Mouse (Mus musculus): ENCODE data around the gene Polrmt.
"Not testable (repeated sequence)": the region's sequence is repeated elsewhere in the genome, so short reads cannot be mapped to it uniquely, and the experiment has no call there.

Gene Polrmt

GRCm38 (mm10) chr10:79709307-79709706, 37.1 kb downstream of the Polrmt start:
- DNase-seq (ENCODE audit: low read depth, low spot score): no peak

- no peak for DNase-seq (ENCODE audit: low read depth, low spot score)
Measured at GRCm38 (mm10) chr10:79708668-79709067, 37.7 kb downstream of the Polrmt start.

GRCm38 (mm10) chr10:79707759-79708158, 38.6 kb downstream of the Polrmt start:
- DNase-seq (ENCODE audit: low read depth, low spot score): peak; percentile 84

DNA sequence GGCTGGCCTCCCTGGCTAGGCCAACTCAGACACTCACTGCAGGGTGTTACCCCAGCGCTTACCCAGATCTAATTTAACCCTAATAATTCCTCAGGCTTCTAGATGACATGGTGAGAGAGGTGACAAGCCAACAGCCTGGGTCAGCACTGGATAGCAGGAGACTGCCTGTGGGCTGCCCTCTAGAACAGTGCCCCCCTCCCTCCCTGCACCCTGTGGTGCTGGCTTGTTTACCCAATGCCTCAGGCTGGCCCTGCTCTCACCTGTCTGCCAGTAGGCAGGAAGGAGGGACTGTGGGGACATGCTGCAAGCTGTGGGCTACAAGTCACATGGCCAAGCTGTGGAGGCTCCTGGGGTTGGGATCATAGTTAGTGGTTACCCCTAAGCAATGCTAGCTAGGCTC, 39.2 kb downstream of the Polrmt start:
- no peak for DNase-seq (ENCODE audit: low read depth, low spot score)

- DNase-seq (ENCODE audit: low read depth, low spot score): no peak
Measured at GRCm38 (mm10) chr10:79706406-79707094, 39.8 kb downstream of the Polrmt start.

DNA sequence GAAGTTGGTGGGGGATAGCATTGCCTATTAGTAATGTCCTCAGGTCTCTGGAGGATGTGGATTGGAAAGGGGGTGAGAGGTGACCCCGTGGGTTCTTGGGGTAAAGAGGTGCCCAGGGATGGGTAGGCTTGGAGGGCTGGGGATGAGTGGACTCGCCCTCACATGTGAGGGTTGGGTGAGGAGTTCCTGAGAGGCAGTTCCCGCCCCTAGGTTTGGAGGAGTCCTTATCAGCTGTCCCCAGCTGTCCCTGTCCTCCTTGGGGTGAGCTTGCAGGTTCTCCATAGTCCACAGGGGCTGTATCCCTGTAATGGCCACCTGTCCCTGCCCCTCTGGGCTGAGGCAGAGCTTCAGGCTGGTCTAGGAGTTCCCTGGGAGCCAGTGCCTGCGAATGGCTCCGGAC, 40.4 kb downstream of the Polrmt start:
- no peak for DNase-seq (ENCODE audit: low read depth, low spot score)

DNA sequence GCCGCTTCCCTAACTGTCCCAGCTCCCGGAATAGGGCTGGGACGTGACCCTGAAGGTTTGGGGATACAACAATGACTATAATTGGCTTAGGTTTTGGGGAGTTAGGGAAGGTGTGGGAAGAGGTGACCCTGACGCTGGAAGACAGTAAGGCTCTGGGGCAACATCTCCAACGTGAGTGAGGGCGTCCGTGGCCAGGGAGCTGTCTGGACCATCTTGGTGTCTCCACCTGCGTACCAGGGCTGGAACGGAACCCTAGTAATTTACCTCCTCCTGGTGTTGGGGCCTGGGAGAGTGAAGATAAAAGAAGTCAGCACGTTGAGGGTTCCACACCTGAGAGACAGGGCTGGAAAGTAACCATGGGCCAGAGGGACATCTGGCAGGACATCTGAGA, 41.4 kb downstream of the Polrmt start:
- no peak for DNase-seq (ENCODE audit: low read depth, low spot score)

- peak; percentile 100 for DNase-seq (ENCODE audit: low read depth, low spot score)
Measured at GRCm38 (mm10) chr10:79704065-79704969, 42.1 kb downstream of the Polrmt start, which contains the start of gene Bsg. Bsg (plus strand) TSS chr10:79704491.

- DNase-seq (ENCODE audit: low read depth, low spot score): no peak
Measured at GRCm38 (mm10) chr10:79703541-79703940, 42.8 kb downstream of the Polrmt start.

GRCm38 (mm10) chr10:79702970-79703369, 43.4 kb downstream of the Polrmt start:
- DNase-seq (ENCODE audit: low read depth, low spot score): not testable (repeated sequence)

DNA sequence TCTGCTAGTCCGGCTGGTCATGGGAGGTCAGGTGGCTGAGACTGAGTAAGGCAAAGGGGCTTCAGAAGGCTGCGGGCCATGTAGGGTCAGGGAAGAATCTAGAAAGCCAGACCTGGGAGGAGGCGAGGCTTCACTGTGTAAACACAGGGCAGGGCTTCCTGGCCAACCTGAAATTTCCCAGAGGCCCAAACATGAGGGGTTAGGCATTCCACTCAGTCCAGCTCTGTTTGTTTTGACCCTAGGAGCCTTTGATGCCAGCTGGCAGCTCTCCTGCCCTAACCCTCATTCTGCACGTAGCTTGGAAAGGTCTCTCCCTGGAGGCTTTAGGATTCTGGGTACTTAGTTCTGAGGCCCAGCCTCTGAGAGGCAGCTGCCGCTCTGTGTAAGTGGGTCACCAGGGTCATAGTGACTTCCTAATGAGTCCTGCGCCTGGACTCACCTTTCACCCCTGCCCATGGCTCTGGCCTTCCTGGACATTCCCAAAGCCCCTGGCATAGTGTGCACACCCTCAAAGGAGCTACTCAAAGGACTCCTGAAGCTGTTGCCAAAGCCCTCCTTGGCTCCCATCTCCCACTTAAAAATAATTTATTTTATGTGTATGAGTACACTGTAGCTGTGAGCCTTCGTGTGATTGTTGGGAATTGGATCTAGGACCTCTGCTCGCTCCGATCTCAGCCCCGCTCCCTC, 44.8 kb downstream of the Polrmt start:
- no peak for DNase-seq (ENCODE audit: low read depth, low spot score)

DNA sequence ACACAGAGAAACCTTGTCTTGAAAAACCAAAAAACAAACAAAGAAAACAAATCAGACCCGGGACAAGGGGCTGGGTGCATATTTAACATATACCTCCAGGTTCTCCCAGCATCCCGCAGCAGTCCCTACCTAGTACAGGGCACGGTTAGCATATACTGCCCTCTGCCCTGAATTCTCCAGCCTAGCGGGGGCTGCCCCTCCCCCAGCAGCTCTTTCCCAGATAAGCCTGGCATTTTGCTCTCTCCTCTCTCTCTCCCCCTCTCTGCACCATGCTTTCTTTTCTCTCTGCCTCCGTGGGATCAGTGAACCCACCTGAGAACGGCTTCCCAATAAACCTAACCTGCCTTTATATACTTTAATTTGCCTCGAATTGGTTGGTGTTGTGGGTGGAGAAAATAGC, 45.7 kb downstream of the Polrmt start:
- no peak for DNase-seq (ENCODE audit: low read depth, low spot score)

GRCm38 (mm10) chr10:79698459-79698858, 47.9 kb downstream of the Polrmt start:
- DNase-seq (ENCODE audit: low read depth, low spot score): no peak

DNA sequence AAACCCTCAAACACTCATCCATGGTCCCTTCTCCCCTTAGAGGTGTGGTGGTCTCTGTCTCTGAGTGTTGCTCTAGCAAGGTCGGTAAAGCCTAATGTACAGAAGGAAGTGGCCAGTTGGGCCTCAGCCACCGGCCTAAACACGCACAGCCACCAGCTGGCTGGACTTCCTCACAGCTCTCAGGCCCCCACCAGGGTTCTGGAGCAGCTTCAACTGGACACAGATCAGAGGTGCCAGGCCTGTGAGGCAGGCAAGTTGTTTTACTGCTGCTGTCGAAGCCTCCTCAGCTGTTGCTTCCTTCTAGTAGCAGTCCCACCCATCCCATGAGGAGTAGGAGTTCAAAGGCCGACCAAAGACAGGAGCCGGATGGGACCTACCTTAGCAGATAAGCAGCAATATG, 48.5 kb downstream of the Polrmt start:
- DNase-seq (ENCODE audit: low read depth, low spot score): no peak

GRCm38 (mm10) chr10:79696129-79696651, 50.2 kb downstream of the Polrmt start:
- no peak for DNase-seq (ENCODE audit: low read depth, low spot score)

DNA sequence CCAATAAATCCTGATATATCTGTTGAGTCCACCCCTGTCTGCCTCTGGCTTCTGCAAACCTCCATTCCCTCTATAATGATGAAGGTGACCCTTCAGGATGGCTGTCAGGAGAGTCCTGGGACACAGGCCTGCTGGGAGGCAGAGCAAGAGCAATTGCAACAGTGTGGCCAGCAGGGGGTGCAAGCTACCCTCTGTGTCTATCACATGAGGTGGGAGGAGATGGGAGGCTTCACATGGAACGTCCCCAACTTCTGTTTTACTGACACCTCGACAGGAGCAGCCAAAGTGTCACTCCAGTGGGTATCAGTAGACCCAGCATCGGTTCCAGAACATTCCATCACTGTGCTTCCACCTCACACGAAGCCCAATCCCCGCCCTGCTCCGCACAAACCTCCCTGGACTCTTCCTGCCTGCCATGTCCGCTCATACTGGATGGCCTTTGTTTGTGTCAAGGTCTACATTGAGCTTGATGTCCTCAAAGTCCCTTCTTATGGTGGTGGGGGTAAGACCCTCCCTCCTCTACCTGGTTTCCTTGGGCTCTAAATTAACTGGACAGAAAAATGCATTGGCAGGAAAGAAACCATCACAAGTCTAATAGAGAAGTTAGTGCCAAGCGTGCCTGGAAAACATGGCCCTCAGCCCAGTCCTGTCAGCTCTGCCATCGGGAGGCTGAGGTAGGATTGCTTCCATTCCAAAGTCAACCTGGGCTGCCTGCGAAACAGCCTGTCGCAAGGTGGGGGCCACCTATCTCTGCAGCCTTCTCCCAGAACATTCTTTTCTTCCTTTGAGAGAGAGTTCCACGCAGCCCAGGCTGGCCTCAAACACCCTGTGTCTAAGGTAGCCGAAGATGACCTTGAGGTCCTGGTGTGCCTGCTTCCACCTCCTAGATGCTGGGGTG, 50.9 kb downstream of the Polrmt start:
- DNase-seq (ENCODE audit: low read depth, low spot score): peak; percentile 89

- DNase-seq (ENCODE audit: low read depth, low spot score): no peak
Measured at GRCm38 (mm10) chr10:79694379-79694655, 52.1 kb downstream of the Polrmt start.

- DNase-seq (ENCODE audit: low read depth, low spot score): no peak
Measured at GRCm38 (mm10) chr10:79693580-79694378, 52.6 kb downstream of the Polrmt start.

GRCm38 (mm10) chr10:79691986-79692548, 54.3 kb downstream of the Polrmt start:
- peak; percentile 74 for DNase-seq (ENCODE audit: low read depth, low spot score)

DNA sequence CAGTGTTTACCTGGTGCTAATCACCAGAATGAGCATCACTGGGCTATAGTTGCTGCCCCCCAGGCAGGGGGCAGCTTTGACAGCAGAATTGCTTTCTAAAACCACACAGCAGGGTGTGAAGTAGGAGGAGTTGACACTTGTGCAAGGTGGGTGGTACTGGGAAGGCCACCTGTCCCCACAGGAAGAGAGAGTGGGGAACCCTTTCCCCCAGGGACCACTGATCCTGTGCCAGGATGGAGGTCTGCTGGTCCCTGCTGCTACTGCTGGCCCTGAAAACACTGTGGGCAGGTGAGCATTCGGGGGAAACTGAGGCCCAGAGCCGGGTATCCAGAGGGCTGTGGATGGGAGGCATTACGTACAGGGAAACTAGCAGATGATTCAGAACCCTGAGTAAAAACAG, 57.2 kb downstream of the Polrmt start:
- no peak for DNase-seq (ENCODE audit: low read depth, low spot score)

All from ZHBTc4 (cell line).